Mouse (Mus musculus) leukemia stem cell, adult 10-12 weeks (primary cell): ENCODE measurements around the gene Ahcyl1. TPM values are rescaled to one million over a fixed set of nuclear protein-coding genes. Genes with fewer than 3 reads are reported as not detected.

Experiments
- polyA plus RNA-seq: library from polyadenylated mRNA; stranded (reverse); fragments of >175 nt; gene quantifications from 2 replicates; pipeline ENCODE4 v1.2.3, GENCODE M21; 2012; ENCODE audit warnings: low replicate concordance

Gene Ahcyl1
- polyA plus RNA-seq, result 7.8 and 12.6 TPM in 2 replicates

GRCm38 (mm10) chr3:107695948-107696881, at the start of gene Ahcyl1:
Gene Ahcyl1, minus strand, starts transcription at chr3:107696560.

GRCm38 (mm10) chr3:107631523-107631958, 64.8 kb downstream of the Ahcyl1 start, which contains the start of gene Strip1:
Gene Strip1, minus strand, starts transcription at chr3:107631694.

DNA sequence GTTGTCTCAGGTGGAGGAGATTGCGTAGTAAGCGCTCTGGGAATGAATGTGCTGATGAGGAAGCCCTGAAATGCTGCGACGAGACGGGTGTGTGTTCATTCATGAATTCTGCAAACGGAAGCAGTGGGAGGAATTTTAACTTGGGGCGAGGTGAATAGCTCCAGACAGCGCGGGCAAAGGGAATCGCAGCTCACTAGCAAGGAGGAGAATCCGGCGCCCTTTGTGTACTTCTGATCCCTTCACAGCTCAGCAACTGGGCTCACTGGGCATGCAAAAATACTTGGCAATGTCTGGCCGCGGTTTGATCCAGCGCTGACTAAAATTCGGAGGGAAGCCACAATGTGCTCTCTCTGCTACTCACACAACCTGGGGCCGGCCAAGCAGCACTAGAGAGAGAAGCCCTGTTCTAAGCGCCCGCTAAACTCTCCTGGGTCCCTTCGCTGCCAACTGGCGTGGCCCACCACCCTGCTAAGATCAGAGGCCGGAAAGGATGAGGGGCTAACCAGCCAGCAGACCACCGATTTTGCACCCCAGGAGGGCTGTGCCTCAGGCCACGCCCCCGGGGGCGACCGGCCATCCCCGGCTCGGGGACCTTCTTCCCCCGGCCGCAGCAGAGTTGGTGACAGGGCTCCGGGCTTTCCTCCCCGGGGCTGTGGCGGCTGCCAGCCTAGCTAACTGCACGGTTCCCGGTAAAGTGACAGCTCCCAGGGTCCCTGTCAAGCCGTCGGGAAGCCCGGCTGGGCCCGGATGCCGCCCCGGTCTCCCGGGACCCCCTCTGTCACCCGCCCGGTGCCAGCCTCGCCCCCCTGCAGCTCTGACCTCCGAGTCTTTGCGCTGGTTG, 65.5 kb downstream of the Ahcyl1 start, which contains the start of gene Gm10961:
Gene Gm10961 (plus strand): TSS at position 641 of the 841 bp plus-strand sequence.

Other genes with a start within 250 kb of the Ahcyl1 start
- not detected in 2 replicates for gene Kcnc4, start 237.0 kb downstream of the Ahcyl1 start, polyA plus RNA-seq
- 0.03 TPM in 1 of 2 replicates, not detected in the other for gene Slc6a17, start 178.5 kb downstream of the Ahcyl1 start, polyA plus RNA-seq
- not detected in 2 replicates for gene Ubl4b, start 141.5 kb downstream of the Ahcyl1 start, polyA plus RNA-seq
- not detected in 2 replicates for gene Alx3, start 101.5 kb downstream of the Ahcyl1 start, polyA plus RNA-seq
- not detected in 2 replicates for gene Gm10961, start 65.2 kb downstream of the Ahcyl1 start, polyA plus RNA-seq
- 9.7 and 10.5 TPM in 2 replicates for gene Strip1, start 64.9 kb downstream of the Ahcyl1 start, polyA plus RNA-seq
- gene Csf1, start 63.9 kb upstream of the Ahcyl1 start, polyA plus RNA-seq, result 4.0 and 4.4 TPM in 2 replicates
- not detected in 2 replicates for gene Eps8l3, start 180.7 kb upstream of the Ahcyl1 start, polyA plus RNA-seq
- gene Gstm5, start 199.3 kb upstream of the Ahcyl1 start, polyA plus RNA-seq, result 2.0 and 4.0 TPM in 2 replicates
- 0.51 TPM in 1 of 2 replicates, not detected in the other for gene Gstm7, start 235.3 kb upstream of the Ahcyl1 start, polyA plus RNA-seq
- not detected in 2 replicates for gene Gstm6, start 247.2 kb upstream of the Ahcyl1 start, polyA plus RNA-seq